Mouse (Mus musculus): ENCODE data around the gene Ctf1.
"Not testable (repeated sequence)": the region's sequence is repeated elsewhere in the genome, so short reads cannot be mapped to it uniquely, and the experiment has no call there.

Ctf1 gene

GRCm38 (mm10) chr7:127725924-127726323 is 13.4 kb downstream of the Ctf1 start:
- no peak for ATAC-seq (ENCODE audit: insufficient number of reproducible peaks, low FRiP score, low TSS enrichment)

- no peak for ATAC-seq (ENCODE audit: insufficient number of reproducible peaks, low FRiP score, low TSS enrichment)
Measured at GRCm38 (mm10) chr7:127727898-127728297, 15.4 kb downstream of the Ctf1 start.

- ATAC-seq (ENCODE audit: insufficient number of reproducible peaks, low FRiP score, low TSS enrichment) = no peak
Measured at GRCm38 (mm10) chr7:127730170-127730569, 17.6 kb downstream of the Ctf1 start.

- ATAC-seq (ENCODE audit: insufficient number of reproducible peaks, low FRiP score, low TSS enrichment) = not testable (repeated sequence)
Measured at GRCm38 (mm10) chr7:127732066-127732465, 19.5 kb downstream of the Ctf1 start, which contains the start of gene Ctf2. Gene Ctf2 (minus strand): TSS chr7:127732166.

- no peak for ATAC-seq (ENCODE audit: insufficient number of reproducible peaks, low FRiP score, low TSS enrichment)
Measured at GRCm38 (mm10) chr7:127744366-127745045, 32.0 kb downstream of the Ctf1 start, which contains the start of gene Fbxl19. Gene Fbxl19 (plus strand): TSS chr7:127744543.

GRCm38 (mm10) chr7:127745251-127745651 is 32.7 kb downstream of the Ctf1 start:
- ATAC-seq (ENCODE audit: insufficient number of reproducible peaks, low FRiP score, low TSS enrichment) = peak; percentile 79; the same call in 1 of the 2 replicates

GRCm38 (mm10) chr7:127745652-127746493 is 33.3 kb downstream of the Ctf1 start:
- peak; percentile 85 for ATAC-seq (ENCODE audit: insufficient number of reproducible peaks, low FRiP score, low TSS enrichment)

- no peak for ATAC-seq (ENCODE audit: insufficient number of reproducible peaks, low FRiP score, low TSS enrichment)
Measured at GRCm38 (mm10) chr7:127746494-127747491, 34.3 kb downstream of the Ctf1 start.

GRCm38 (mm10) chr7:127747559-127748234 is 35.2 kb downstream of the Ctf1 start:
- no peak for ATAC-seq (ENCODE audit: insufficient number of reproducible peaks, low FRiP score, low TSS enrichment)

- no peak for ATAC-seq (ENCODE audit: insufficient number of reproducible peaks, low FRiP score, low TSS enrichment)
Measured at GRCm38 (mm10) chr7:127748235-127748560, 35.7 kb downstream of the Ctf1 start.

- ATAC-seq (ENCODE audit: insufficient number of reproducible peaks, low FRiP score, low TSS enrichment) = peak; percentile 59
Measured at GRCm38 (mm10) chr7:127750131-127751127, 37.9 kb downstream of the Ctf1 start.

GRCm38 (mm10) chr7:127751619-127752018 is 39.1 kb downstream of the Ctf1 start:
- ATAC-seq (ENCODE audit: insufficient number of reproducible peaks, low FRiP score, low TSS enrichment) = no peak

- no peak for ATAC-seq (ENCODE audit: insufficient number of reproducible peaks, low FRiP score, low TSS enrichment)
Measured at GRCm38 (mm10) chr7:127752069-127752468, 39.5 kb downstream of the Ctf1 start.

GRCm38 (mm10) chr7:127753158-127753557 is 40.6 kb downstream of the Ctf1 start:
- ATAC-seq (ENCODE audit: insufficient number of reproducible peaks, low FRiP score, low TSS enrichment) = no peak

GRCm38 (mm10) chr7:127753741-127754140 is 41.2 kb downstream of the Ctf1 start:
- ATAC-seq (ENCODE audit: insufficient number of reproducible peaks, low FRiP score, low TSS enrichment) = no peak

GRCm38 (mm10) chr7:127759716-127760115 is 47.2 kb downstream of the Ctf1 start:
- no peak for ATAC-seq (ENCODE audit: insufficient number of reproducible peaks, low FRiP score, low TSS enrichment)

- no peak for ATAC-seq (ENCODE audit: insufficient number of reproducible peaks, low FRiP score, low TSS enrichment)
Measured at GRCm38 (mm10) chr7:127760478-127760877, 47.9 kb downstream of the Ctf1 start.

- no peak; the same call in 1 of the 2 replicates for ATAC-seq (ENCODE audit: insufficient number of reproducible peaks, low FRiP score, low TSS enrichment)
Measured at GRCm38 (mm10) chr7:127761026-127761425, 48.5 kb downstream of the Ctf1 start.

- no peak for ATAC-seq (ENCODE audit: insufficient number of reproducible peaks, low FRiP score, low TSS enrichment)
Measured at GRCm38 (mm10) chr7:127763642-127764041, 51.1 kb downstream of the Ctf1 start.

All from cerebellum, adult (tissue).